Mouse (Mus musculus): ENCODE data around the gene Klf9.
A peak's percentile ranks its signal among the peaks of the same experiment; 100 is the strongest.

The Klf9 gene

DNA sequence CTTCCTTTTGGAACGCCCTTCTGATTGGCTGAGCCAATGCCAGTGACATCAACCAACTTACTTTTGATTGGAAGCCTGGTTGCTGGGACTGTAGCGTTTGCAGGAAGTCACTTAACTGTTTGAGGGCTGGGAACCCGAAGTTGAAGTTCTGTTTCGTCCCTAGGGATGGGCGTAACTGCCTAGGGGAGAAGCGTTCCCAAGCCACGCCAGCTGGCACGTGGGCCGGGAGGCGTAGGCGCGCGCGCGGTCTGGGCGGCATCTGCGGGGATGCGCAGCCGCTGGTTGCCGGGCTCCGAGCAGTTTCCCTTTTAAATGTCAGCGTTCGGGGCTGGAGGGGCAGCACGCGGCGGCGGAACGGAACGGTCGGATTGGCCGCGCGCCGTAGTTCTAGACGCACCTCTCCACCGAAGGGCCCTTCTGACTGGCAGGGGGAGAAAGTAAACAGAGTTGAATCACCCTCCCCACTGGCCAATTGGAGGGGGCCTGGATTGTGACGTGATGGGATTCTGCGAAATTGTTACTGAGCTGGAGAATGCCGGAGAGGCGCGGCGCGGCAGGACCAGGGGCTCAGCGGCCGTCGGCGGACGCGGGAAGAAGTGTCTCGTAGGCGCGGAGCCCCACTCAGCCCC is at the start of gene Klf9:
Gene Klf9 (plus strand): TSS at position 538 of the 629 bp plus-strand sequence.
- peak; percentile 97 for DNase-seq (ENCODE audit: low read depth)

DNA sequence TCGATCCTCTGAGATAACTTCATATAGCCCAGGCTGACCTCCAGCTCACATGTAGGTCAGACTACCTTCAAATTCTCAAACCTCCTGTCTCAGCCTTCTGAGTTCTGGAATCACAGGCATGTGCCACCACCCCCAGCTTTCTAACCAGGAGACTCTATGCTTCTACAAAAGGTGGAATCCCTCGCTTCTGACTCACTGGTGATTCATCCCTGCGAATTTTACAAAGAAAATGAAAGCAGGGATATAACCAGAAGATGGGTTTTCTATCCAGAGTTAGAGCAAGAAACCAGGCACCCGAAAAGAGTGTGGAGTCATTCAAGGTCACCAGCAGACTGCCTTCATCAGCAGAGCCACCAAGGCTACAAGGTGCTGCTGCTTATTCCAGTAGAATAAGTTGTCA is 49.4 kb upstream of the Klf9 start:
- no peak for DNase-seq (ENCODE audit: low read depth)

DNA sequence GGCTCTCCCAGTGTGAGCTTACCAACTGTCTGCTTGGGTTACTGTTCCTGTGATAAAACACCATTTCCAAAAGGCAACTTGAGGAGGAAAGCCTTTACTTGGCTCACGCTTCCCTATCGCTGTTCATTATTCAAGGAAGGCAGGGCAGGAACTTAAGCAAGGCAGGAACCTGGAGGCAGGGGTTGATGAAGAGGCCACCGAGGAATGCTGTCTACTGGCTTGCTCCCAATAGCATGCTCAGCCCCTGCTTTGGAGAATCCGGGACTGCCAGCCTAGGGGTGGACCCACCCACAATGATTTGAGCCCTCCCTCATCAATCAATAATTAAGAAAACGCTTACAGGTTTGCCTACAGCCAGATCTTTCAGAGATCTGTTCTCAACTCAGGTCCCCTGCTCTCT is 47.5 kb upstream of the Klf9 start:
- DNase-seq (ENCODE audit: low read depth), result no peak

DNA sequence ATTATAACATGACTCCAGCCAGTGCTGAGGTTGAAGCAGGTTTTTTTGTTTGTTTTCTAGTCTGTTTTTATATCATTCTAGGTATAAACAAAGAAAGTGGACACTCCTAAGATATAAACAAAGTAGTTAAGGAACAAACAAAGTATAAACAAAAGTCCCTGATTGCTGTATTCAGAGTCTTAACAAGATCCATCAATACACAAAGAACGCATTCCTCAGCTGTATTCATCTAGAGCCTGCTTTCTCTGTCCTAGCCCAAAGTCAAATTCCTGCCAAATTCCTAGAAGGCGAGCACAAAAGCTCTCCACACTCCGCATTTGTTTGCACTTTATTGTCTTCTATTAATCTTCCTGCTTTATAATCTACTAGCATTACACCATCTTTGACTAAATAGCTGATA is 46.1 kb upstream of the Klf9 start:
- DNase-seq (ENCODE audit: low read depth), result no peak

DNA sequence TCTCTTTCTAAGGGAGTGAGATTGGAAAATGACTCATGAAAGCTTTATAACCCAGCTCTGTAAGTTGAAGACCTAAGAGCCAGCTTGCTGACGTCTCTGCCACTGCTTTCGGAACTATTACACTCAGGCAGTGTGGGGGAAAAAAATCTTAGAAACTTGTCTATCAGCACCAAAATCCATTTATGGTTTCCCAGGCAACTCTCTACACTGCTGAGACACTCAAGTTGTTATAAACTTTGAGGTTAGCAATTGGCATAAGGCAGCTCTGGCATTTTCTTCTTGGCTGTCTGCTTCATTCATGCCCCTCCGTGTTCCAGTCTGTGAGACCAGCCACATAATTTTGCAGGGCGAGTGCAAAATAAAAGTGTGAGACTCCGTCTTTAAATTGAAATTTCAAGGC is 34.2 kb upstream of the Klf9 start:
- DNase-seq (ENCODE audit: low read depth), result peak; percentile 59

DNA sequence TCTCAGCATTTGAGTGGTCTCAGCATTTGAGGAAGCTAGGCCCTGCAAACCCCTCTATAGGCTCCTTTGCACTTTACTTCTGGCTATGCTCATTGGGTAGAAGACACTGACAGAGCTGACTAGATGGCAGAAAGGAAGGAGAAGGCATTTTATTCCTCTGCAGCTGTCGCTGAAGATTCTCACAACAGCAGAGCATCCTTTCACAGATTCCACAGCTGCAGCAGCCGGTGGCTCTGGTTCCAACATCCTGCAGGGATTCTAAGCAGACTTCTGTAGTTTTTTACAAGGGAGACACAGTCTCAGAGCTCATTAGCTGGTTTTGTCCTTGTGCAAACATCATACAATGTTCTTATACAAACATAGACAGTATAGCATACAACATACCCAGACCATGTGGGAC is 33.7 kb upstream of the Klf9 start:
- no peak for DNase-seq (ENCODE audit: low read depth)

DNA sequence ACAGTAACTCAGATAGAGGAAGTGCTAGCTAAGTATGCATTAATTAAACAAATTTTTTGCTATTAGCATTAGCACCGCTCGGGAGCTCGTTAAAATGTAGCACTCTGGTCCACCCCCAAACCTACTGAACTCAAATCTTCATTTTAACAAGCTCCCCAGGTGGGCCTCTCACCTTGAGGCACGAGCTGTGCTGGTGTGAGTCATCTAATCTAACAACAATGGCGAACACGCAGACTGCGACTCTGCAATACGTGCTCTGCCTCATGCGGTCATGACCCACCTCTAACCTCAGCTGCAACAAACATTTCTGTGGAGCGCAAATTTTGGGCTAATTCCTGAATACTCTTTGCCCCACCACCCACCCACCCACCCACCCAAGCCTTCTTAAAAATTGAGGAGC is 19.2 kb upstream of the Klf9 start:
- DNase-seq (ENCODE audit: low read depth), result no peak

DNA sequence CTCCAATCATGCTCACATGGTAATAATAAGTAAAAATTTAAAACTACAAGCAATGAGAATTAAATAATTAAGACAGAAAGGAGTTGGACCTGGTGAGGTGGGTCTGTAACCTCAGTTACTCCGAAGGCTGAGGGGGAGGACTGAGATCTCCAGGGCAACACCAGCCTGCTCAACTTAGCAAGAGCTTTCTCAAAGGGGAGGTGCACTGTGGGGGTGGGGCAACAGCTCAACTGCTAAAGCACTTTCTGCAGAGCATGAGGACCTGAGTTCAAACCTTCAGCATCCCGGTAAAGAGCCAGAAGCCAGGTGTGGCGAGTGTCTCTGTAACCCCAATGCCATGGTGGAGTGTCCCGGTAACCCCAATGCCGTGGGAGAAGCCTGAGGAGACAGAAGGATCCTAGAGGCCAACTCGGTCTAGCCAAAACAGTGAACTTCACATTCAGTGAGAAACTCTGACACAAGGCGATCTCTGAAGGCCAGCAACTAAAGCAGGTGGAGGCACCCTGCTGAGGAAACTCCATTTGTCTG is 16.9 kb upstream of the Klf9 start:
- DNase-seq (ENCODE audit: low read depth), result no peak

DNA sequence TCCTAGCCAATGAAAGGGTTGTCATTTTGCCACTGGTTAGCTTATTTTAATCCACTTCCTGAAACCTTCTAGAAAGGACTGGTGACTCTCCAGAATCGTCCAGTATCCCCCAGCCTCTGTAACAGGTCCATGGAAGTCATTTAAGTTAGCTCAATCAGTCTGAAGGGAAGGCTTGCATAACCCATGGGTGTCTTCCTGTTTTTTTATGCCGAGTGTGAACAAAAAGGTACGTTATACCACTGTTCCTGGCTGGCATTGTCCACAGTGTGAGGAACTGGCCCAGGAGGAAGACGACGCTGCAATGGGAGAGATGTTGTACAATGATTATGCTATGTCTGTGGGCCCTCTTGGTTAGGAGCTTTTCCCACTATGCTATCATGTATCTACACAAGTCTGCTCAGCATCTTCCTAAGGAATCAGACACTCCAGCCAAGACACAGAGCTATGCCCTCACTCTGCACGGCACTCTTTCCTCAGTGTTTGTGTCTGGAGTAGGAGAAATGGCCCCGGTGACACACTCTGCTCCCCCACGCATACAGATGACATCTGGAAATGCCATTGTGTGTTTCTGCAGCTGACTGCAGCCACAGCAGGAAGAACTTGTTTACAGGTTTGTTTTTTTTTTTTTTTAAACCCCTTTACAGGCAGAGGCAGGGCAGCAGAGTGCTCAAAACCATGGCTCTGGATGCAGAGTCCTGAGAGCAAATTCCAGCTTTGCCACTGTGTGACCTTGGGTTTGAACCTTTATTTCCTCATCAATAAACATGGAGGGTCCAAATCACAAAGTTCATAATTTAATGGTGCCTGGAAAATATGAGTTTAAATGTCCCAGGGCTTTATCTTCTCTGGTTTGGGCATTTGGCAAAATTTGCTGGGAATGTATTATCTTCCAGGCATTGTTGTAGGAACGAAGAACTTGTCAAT is 15.5 kb upstream of the Klf9 start:
- no peak for DNase-seq (ENCODE audit: low read depth)

DNA sequence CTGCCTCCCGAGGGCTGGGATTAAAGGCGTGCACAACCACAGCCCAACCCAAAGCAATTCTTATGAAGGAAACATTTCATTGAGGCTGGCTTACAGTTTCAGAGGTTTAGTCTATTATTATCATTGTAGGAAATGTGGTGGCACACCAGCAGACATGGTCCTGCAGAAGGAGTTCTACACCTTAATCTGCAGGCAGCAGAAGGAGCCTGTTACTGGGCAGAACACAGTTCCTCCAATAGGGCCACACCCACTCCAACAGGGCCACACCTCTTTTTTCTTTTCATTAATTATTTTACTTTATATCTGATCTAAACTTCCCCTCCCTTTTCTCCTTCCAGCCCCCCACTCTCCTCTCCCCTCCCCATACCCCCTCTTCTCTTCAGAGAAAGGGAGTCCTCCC is 11.1 kb upstream of the Klf9 start:
- DNase-seq (ENCODE audit: low read depth), result no peak

DNA sequence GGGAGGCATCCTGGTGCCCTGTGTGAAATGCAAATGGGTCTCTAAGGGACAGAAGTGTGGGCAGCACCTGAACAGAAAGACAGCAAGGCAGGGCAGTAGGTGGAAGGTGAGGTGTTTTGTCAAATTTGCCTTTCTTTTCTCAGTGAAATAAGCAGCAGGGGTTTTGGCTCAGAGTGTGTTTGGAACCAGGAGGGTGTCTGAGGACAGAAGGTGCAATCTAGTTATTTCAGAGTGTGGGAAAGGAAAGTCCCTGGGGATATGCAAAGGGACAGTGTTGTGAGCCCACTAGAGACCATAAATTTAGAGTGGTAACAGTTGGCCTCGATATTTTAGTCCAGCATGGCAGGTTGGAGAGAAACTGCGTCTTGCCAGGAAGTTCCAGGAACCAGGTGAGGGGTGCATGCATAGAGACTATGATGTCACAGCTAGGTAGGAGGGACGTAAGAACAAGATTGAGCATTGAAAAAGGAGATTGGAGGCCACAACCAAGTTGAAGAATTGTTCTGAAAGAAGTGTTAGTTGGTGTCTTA is 8.9 kb upstream of the Klf9 start:
- DNase-seq (ENCODE audit: low read depth), result no peak

DNA sequence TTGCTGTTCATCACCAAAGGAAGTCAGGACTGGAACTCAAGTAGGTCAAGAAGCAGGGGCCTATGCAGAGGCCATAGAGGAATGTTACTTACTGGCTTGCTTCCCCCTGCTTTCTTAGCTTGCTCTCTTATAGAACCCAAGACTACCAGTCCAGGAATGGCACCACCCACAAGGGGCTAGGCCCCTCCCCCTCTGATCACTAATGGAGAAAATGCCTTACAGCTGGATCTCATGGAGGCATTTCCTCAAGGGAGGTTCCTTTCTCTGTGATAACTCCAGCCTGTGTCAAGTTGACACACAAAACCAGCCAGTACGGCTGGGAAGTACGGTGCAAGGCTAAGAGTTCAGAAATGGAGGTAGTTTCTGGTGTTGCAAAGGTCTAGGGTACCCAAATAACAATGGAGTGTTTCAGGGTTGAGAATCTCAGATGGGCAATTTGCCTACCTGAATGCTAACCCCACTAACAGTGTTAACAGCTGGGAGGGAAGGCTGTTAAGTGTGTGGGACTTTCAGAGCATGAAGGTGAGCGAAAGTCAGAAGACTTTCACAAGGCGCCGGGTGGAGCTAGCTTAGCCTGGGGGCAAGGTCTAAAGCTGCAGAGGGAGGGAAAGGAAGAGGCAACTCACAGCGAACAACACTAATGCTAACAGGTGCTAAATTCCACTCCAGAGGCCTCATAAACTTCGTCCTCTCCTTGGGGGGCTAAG is 8.2 kb upstream of the Klf9 start:
- DNase-seq (ENCODE audit: low read depth), result no peak

DNA sequence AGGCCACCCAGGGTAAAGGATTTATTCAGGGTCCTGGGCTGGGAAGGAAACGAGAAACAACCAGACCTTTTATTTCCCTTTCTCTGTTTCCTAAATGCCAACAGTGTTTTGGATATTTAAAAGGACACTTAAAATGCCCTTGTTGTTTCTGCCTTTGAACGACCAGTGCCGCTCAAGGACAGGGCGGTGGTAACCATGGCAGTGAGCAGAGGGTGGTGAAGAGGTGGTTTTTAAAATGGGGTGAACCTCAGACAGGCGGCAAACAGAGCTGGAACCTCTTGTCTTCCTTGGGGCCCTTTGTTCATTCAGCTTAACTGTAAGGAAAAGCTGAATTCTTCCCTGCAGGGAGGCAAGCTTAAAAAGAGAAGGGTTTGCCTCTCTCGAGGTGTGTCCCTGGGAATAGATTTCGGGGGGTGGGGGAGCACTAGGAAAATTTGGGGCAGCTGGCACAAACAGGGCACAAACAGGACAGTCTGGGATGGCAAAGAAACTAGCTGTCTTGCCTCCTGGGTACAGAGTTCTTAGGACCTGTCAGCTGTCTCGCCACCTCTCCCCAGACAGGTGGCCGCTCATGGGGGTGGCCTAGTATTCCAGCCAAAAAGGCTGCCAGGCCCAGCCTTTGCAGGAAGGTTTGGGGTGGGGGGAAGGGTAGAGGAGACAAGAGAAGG is 7.5 kb upstream of the Klf9 start:
- no peak for DNase-seq (ENCODE audit: low read depth)

DNA sequence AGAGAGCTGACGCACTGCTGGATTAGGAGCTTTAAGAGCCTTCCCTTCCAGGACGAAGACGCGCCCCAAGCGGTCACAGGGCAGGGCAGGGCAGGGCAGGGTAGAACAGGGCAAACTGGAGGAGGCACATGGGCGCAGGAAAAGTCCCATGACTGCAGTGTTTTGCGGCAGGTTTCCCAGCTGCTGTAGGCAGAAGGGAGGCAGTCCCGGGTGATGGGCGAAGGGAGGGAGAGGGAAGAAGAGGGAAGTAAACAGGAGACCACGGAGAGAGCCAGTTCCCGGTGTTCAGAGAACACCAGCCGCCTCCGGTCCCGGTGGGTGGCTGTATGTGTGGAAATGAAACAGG is 7.0 kb upstream of the Klf9 start:
- DNase-seq (ENCODE audit: low read depth), result no peak

DNA sequence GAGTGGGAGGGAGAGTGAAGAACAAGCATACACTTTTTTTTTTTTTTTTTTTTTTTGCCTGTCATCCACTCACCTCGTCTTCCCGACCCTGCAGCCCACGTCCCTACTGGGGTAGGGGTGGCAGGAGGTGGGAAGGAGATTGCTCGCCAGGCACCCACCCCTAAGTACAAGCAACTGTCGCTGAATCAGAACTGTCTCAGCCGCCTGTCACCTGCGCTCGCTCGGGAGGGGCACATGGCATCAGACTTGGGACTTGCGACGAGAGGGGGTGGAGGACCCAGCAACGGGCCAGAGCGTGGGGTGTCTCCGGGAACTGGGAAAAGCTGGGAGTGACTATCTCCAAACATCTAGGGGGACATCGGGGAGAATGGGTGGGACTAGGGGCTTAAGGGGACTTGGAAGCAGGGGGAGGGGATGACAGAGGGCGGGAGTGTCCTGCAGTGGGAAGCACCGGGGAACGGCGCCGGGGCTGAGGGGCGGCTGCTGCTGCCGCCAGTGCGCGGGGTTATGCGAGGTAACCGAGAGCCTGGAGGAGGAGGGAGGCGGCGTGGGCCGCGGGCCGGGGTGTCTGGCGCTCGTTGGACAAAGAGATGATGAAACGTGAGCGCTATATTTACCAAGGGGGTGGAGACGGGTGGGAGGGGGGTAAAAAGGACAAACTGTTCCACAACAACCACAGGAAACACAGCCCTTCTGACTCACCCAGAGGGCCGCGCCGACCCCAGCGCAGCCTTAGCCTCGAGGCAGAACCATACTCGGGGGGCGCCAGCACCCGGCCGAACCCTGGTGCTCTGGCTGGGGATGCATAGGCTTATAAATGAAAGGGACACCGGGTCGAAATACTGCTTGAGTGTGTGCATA is 6.4 kb upstream of the Klf9 start:
- peak; percentile 83 for DNase-seq (ENCODE audit: low read depth)

DNA sequence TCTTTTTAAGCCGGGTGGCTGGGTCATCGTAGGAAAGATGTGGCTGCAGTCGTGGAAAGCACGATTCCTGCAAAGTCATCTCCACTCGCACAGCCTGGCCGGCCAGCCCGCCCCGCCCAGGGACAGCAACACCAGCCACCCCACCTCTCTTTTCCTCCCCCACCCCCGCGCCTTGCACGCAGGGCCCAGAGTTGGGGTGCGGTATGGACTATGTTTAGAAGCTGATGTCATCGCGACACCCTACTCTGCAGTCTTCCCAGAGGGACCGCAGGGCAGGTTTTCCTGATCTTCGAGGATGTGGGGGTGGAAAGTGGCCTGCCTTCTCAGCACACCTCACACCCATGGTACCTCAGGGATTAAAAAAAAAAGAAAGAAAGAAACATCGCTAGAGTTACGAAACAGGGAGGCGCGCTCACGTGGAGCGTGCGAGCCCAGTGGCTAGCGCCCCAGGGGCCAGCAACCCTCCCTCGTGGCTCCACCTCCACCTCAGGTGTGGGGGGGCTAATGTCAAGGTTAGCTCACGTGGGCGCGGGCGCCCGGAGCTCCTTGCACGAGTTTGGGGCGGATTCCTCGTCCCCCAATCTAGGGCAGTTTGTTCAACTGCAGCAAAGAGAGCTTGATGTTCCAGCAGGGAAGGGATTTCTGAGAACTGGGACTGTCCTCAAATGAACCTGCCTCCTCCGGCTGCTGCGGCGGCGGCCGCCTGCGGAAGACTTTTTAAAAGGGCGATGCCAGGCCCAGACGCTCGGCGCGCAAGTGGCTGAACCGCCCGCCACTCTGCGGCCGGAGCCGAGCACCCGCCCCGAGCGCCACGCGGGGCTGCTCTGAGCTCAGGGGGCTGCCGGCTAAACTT is 5.5 kb upstream of the Klf9 start:
- no peak for DNase-seq (ENCODE audit: low read depth)

DNA sequence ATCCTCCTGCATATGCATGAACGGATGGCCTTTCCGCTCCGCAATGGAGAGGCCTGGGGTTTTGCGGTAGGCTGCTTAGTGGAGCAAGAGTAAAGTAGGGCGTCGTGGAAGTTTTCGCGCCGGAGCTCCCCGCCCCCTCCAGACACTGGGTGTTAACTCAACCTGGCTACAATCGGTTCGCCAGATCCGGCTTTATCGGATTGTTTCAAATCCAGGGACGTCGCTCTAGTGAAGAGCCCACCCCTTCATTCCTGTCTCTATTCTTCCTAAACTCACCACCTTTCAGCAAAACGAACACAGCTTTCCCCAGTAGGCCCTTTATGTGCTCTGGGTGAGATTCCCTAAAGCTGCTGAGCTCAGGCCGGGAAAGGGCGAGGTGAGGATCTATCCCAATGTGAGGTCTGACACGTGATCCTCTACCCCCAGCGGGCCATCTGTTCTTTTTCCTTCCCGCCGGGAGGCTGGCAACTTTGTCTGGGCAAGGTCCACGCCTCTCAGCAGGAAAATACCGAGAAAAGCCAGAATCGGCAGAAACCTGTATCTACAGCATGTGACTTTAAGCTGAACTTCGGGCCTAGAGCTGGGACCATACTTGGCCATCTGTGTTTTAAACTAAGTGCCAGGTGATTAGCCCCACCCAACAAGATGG is 4.7 kb upstream of the Klf9 start:
- no peak for DNase-seq (ENCODE audit: low read depth)

DNA sequence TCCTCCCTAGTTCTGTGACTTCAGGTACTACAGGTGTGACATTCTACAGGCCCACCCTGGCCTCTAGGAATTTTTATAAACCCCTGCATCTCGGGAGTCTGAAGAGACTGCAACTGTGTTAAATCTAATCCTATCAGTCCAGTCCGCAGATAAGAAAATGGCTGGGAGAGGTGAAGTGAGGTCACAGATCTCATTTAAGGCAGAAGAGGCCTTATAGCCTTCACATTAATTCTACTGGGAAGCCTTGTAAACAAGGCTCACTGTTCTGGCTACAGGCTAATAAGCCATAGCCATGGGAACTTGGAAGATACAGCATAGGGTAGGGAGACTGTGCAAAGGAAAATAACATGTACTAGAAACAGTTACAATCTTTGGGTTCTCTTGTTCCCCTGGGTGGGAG is 3.7 kb upstream of the Klf9 start:
- no peak for DNase-seq (ENCODE audit: low read depth)

DNA sequence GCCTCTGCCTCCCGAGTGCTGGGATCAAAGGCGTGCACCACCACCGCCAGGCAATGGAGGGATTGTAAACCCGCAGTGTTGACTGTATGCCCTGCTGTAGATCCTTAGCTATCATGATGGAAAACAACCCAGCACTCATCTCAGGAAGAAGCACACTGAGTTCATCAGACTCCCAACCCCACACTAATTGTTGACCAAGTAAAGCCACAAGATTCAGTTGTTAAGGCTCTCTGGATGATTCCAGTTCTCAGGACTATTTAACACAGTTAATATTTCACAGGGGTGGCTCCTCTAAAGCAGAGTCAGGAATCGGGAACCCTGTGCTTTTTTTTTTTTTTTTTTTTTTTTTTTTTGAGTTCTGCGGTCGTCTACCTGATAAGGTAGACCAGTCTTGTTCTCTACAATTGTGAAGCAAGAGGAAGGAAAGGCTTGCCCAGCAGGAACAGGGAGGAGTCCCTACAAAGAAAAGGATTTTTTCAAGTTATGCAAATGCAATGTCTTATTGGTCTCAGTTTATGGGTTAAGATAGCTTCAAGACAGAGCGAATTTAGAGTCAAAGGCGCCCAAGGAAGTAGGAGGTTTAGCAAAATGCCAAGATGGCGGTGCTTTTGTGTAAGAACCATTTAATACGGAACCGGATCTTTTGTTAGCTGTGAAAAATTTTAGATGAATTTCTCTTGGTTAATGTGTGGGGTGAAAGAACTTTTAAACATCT is 1.1 kb upstream of the Klf9 start:
- DNase-seq (ENCODE audit: low read depth), result no peak
